Mouse (Mus musculus) forebrain, embryonic 14.5 days (tissue): ENCODE results near the gene Spen. TPM values are rescaled to one million over a fixed set of nuclear protein-coding genes. Genes with fewer than 3 reads are reported as not detected.
"Not testable (repeated sequence)": the region's sequence is repeated elsewhere in the genome, so short reads cannot be mapped to it uniquely, and the experiment has no call there.

Experiments
- ATAC-seq: fragments of 200-750 bp; cut with Nextera tagmentation; 2 replicates; pipeline ENCODE4 v1.8.0; 2017; ENCODE audit warnings: mild to moderate bottlenecking, moderate library complexity
- DNase-seq: peaks from one replicate; pipeline ENCODE4 v3.0.0-alpha.2; 2015; ENCODE audit warnings: low spot score
- H3K27ac ChIP-seq: fragments of 300-500 bp; sonication (generic); 2 replicates; pipeline ENCODE4 v1.5.1; 2014; ENCODE audit warnings: low read depth, mild to moderate bottlenecking, control low read depth, low read length, moderate library complexity
- H3K27me3 ChIP-seq: fragments of 300-500 bp; sonication (generic); replicated peaks from 2 replicates; pipeline ENCODE4 v1.6.1; 2014; ENCODE audit warnings: low read length, control low read depth, mixed read lengths; ENCODE audit not compliant: control insufficient read depth, insufficient read depth
- H3K36me3 ChIP-seq: fragments of 300-500 bp; sonication (generic); 2 replicates; pipeline ENCODE4 v1.6.1; 2014; ENCODE audit warnings: low read length, control low read depth; ENCODE audit not compliant: control insufficient read depth, insufficient read depth
- H3K4me1 ChIP-seq: fragments of 300-500 bp; sonication (generic); 2 replicates; pipeline ENCODE4 v1.6.1; 2014; ENCODE audit warnings: antibody characterized with exemption, low read length, control low read depth; ENCODE audit not compliant: control insufficient read depth, insufficient read depth
- H3K4me2 ChIP-seq: fragments of 300-500 bp; sonication (generic); 2 replicates; pipeline ENCODE4 v1.6.1; 2014; ENCODE audit warnings: mild to moderate bottlenecking, control low read depth, low read length
- H3K4me3 ChIP-seq: fragments of 300-500 bp; sonication (generic); 2 replicates; pipeline ENCODE4 v1.5.1; 2014; ENCODE audit warnings: low read depth, low read length, control low read depth
- H3K9ac ChIP-seq: fragments of 300-500 bp; sonication (generic); 2 replicates; pipeline ENCODE4 v1.6.1; 2014; ENCODE audit warnings: mild to moderate bottlenecking, low read length, control low read depth, moderate library complexity
- H3K9me3 ChIP-seq: fragments of 300-500 bp; sonication (generic); replicated peaks from 2 replicates; pipeline ENCODE4 v1.6.1; 2016; ENCODE audit warnings: low read length, control low read depth, mixed read lengths; ENCODE audit not compliant: control insufficient read depth
- WGBS: fragments of 180-500 bp; shearing (Covaris S2); extraction: QIAGEN DNeasy Blood & Tissue Kit; methylation state at CpG from one replicate; pipeline ENCODE4 v1.1.7; 2014; 5-methylcytosine and 5-hydroxymethylcytosine counted together
- polyA plus RNA-seq: library from polyadenylated mRNA; unstranded; fragments of >200 nt; fragmentation: Nextera tagmentation; extraction: Ambion mirVana; gene quantifications from 2 replicates; pipeline ENCODE4 v1.2.1, GENCODE M21; 2014

The Spen gene
- polyA plus RNA-seq, 1 experiment from 2014 or later: 10.7 TPM

GRCm38 (mm10) chr4:141572668-141573358, 34.4 kb upstream of the Spen start:
- H3K4me2 ChIP-seq: no peak overlapping the region
- H3K36me3 ChIP-seq: no peaks in the 10 kb centered on the region
- no peak overlapping the region for H3K27ac ChIP-seq
- H3K4me3 ChIP-seq: no peak overlapping the region
- DNase-seq (no peak), ATAC-seq (no peak)
- no peaks in the 10 kb centered on the region for H3K27me3 ChIP-seq
- H3K9me3 ChIP-seq: no peaks in the 10 kb centered on the region
- no peak overlapping the region for H3K9ac ChIP-seq
- no peaks in the 10 kb centered on the region for H3K4me1 ChIP-seq
- WGBS: 80% methylated on average over 7 of the region's 7 CpGs

- no peak overlapping the region for H3K4me2 ChIP-seq
- H3K9me3 ChIP-seq: no peaks in the 10 kb centered on the region
- no peak overlapping the region for H3K4me3 ChIP-seq
- 78% methylated on average over 10 of the region's 10 CpGs for WGBS
- no peaks in the 10 kb centered on the region for H3K4me1 ChIP-seq
- no peak overlapping the region for H3K9ac ChIP-seq
- H3K27me3 ChIP-seq: no peaks in the 10 kb centered on the region
- no peaks in the 10 kb centered on the region for H3K36me3 ChIP-seq
- ATAC-seq: no peak
- DNase-seq: no peak
- no peak overlapping the region for H3K27ac ChIP-seq
Observed at GRCm38 (mm10) chr4:141571934-141572333, 33.5 kb upstream of the Spen start.

- H3K4me3 ChIP-seq: no peak overlapping the region
- no peaks in the 10 kb centered on the region for H3K9me3 ChIP-seq
- H3K36me3 ChIP-seq: no peaks in the 10 kb centered on the region
- DNase-seq (no peak), ATAC-seq (no peak)
- 76% methylated on average over 6 of the region's 6 CpGs for WGBS
- H3K27ac ChIP-seq: no peak overlapping the region
- no peak overlapping the region for H3K4me2 ChIP-seq
- H3K27me3 ChIP-seq: no peaks in the 10 kb centered on the region
- H3K4me1 ChIP-seq: no peaks in the 10 kb centered on the region
- H3K9ac ChIP-seq: no peak overlapping the region
Observed at GRCm38 (mm10) chr4:141571337-141571739, 32.9 kb upstream of the Spen start.

GRCm38 (mm10) chr4:141570821-141571220, 32.4 kb upstream of the Spen start:
- DNase-seq (no peak), ATAC-seq (no peak)
- no peak overlapping the region for H3K4me2 ChIP-seq
- 75% methylated on average over 1 of the region's 1 CpGs for WGBS
- no peak overlapping the region for H3K4me3 ChIP-seq
- no peaks in the 10 kb centered on the region for H3K36me3 ChIP-seq
- no peak overlapping the region for H3K9ac ChIP-seq
- H3K27me3 ChIP-seq: no peaks in the 10 kb centered on the region
- no peak overlapping the region for H3K27ac ChIP-seq
- no peaks in the 10 kb centered on the region for H3K9me3 ChIP-seq
- H3K4me1 ChIP-seq: no peaks in the 10 kb centered on the region

GRCm38 (mm10) chr4:141570004-141570403, 31.6 kb upstream of the Spen start:
- no peak overlapping the region for H3K9ac ChIP-seq
- H3K36me3 ChIP-seq: no peaks in the 10 kb centered on the region
- H3K4me3 ChIP-seq: no peak overlapping the region
- WGBS: 82% methylated on average over 6 of the region's 6 CpGs
- DNase-seq: no peak
- H3K27ac ChIP-seq: no peak overlapping the region
- ATAC-seq: no peak
- H3K27me3 ChIP-seq: no peaks in the 10 kb centered on the region
- H3K4me1 ChIP-seq: no peaks in the 10 kb centered on the region
- no peaks in the 10 kb centered on the region for H3K9me3 ChIP-seq
- no peak overlapping the region for H3K4me2 ChIP-seq

- no peaks in the 10 kb centered on the region for H3K36me3 ChIP-seq
- DNase-seq (no peak), ATAC-seq (no peak)
- no peaks in the 10 kb centered on the region for H3K9me3 ChIP-seq
- H3K9ac ChIP-seq: no peak overlapping the region
- no peak overlapping the region for H3K4me2 ChIP-seq
- H3K4me3 ChIP-seq: no peak overlapping the region
- WGBS: 93% methylated on average over 5 of the region's 5 CpGs
- H3K27me3 ChIP-seq: no peaks in the 10 kb centered on the region
- H3K4me1 ChIP-seq: no peaks in the 10 kb centered on the region
- no peak overlapping the region for H3K27ac ChIP-seq
Observed at GRCm38 (mm10) chr4:141568966-141569365, 30.6 kb upstream of the Spen start.

GRCm38 (mm10) chr4:141567174-141567573, 28.8 kb upstream of the Spen start:
- not testable (repeated sequence) for DNase-seq, ATAC-seq

GRCm38 (mm10) chr4:141566187-141566586, 27.8 kb upstream of the Spen start:
- Histone ChIP-seq H3K4me2 (no peak overlapping the region), H3K36me3 (no peaks in the 10 kb centered on the region), H3K27me3 (no peaks in the 10 kb centered on the region), H3K27ac (no peak overlapping the region), H3K4me3 (no peak overlapping the region), H3K4me1 (no peaks in the 10 kb centered on the region), H3K9me3 (no peaks in the 10 kb centered on the region), H3K9ac (no peak overlapping the region)
- ATAC-seq (no peak), DNase-seq (no peak)
- 92% methylated on average over 6 of the region's 6 CpGs for WGBS

More at GRCm38 (mm10) chr4:141567174-141567573, 28.8 kb upstream of the Spen start:
- H3K4me2 ChIP-seq, H3K9ac ChIP-seq, H3K4me3 ChIP-seq, H3K4me1 ChIP-seq, H3K27ac ChIP-seq, H3K9me3 ChIP-seq, H3K27me3 ChIP-seq, H3K36me3 ChIP-seq: not testable (repeated sequence)
- 94% methylated on average over 7 of the region's 7 CpGs for WGBS

GRCm38 (mm10) chr4:141565325-141565724, 26.9 kb upstream of the Spen start:
- ATAC-seq: no peak
- Histone ChIP-seq H3K4me2 (no peak overlapping the region), H3K9me3 (no peaks in the 10 kb centered on the region), H3K4me1 (no peaks in the 10 kb centered on the region), H3K4me3 (no peak overlapping the region), H3K27ac (no peak overlapping the region), H3K36me3 (no peaks in the 10 kb centered on the region), H3K9ac (no peak overlapping the region), H3K27me3 (no peaks in the 10 kb centered on the region)
- no peak for DNase-seq
- 8% methylated on average over 7 of the region's 7 CpGs for WGBS
